Mouse (Mus musculus): ENCODE measurements around the gene Mov10.

- TF ChIP-seq CTCF (IDR thresholded peaks at IDR 0.05; ENCODE audit: borderline replicate concordance, control insufficient read depth, extremely low read depth, insufficient read depth, low read length, poor library complexity), result peak; percentile 63; the same call in 1 of the 2 replicates
- TF ChIP-seq POLR2A (IDR thresholded peaks at IDR 0.05; ENCODE audit: control insufficient read depth, extremely low read depth, insufficient read depth, low read length, poor library complexity), result no peak
These were observed 41.0 kb downstream of the Mov10 start for GRCm38 (mm10) chr3:104777342-104777741.
